ENCODE assay signal across 13 mouse cellular contexts in genomic region chr5:23126851-23127250, GRCm38 (mm10).
DNase-seq lines count a peak whose midpoint lies in the region.
"Had no signal": no experiment of that assay in that cellular context is flagged by ENCODE, and none has a peak within 500 bp of the region (broad histone marks: within the 10 kb centered on the region; RNA-seq: fewer than 3 reads in every experiment).

No protein-coding gene starts in this region.

- DNase-seq in cerebellum, adult 9-10 months = peak; percentile 33
- no peak for DNase-seq in cerebellum, adult 8-10 months
- DNase-seq in Muller cell, postnatal 12 days (ENCODE audit: inconsistent ontology term) = peak; percentile 45
- DNase-seq in brain, adult 2 months (ENCODE audit: low read depth, low spot score) = peak; percentile 28
- peak; percentile 44 to 67 for DNase-seq in cerebellum, postnatal 14 days
- no peak for DNase-seq in heart, adult 8-10 months (ENCODE audit: low spot score)
- DNase-seq in heart, postnatal 4 days = no peak
- DNase-seq: adrenal gland, adult 8-10 months; adrenal gland, postnatal 36 days; gastrocnemius, adult 2 months; gastrocnemius, postnatal 36 days; heart, postnatal 10 days; kidney, adult 2 months had no signal

Comparison
In these comparisons a context has a peak if more than half of its experiments do, and no peak if none do; other contexts are left out.
1. DNase-seq: peak in cerebellum, adult 9-10 months (single experiment), Muller cell, postnatal 12 days (single experiment), brain, adult 2 months (single experiment) and cerebellum, postnatal 14 days (2 of 2); none in cerebellum, adult 8-10 months (single experiment), heart, adult 8-10 months (single experiment) and heart, postnatal 4 days (single experiment).